Mouse (Mus musculus): Measurements from ENCODE around the gene Zdhhc17.

Gene Zdhhc17

GRCm38 (mm10) chr10:110922612-110923011, 87.3 kb downstream of the Zdhhc17 start:
- DNase-seq (ENCODE audit: extremely low read depth, low read depth), result no peak

- no peak for DNase-seq (ENCODE audit: extremely low read depth, low read depth)
Measured at GRCm38 (mm10) chr10:110921890-110922289, 88.0 kb downstream of the Zdhhc17 start.

GRCm38 (mm10) chr10:110920368-110920950, 89.5 kb downstream of the Zdhhc17 start:
- DNase-seq (ENCODE audit: extremely low read depth, low read depth), result no peak

- DNase-seq (ENCODE audit: extremely low read depth, low read depth), result peak; percentile 59
Measured at GRCm38 (mm10) chr10:110919531-110920343, 90.2 kb downstream of the Zdhhc17 start, which contains the start of gene Csrp2. Gene Csrp2 (plus strand): TSS chr10:110919789.

- peak; percentile 70 for DNase-seq (ENCODE audit: extremely low read depth, low read depth)
Measured at GRCm38 (mm10) chr10:110918414-110919391, 91.2 kb downstream of the Zdhhc17 start.

GRCm38 (mm10) chr10:110917521-110917920, 92.4 kb downstream of the Zdhhc17 start:
- DNase-seq (ENCODE audit: extremely low read depth, low read depth), result no peak

GRCm38 (mm10) chr10:110916666-110917344, 93.1 kb downstream of the Zdhhc17 start:
- no peak for DNase-seq (ENCODE audit: extremely low read depth, low read depth)

GRCm38 (mm10) chr10:110903862-110904261, 106.1 kb downstream of the Zdhhc17 start:
- DNase-seq (ENCODE audit: extremely low read depth, low read depth), result no peak

GRCm38 (mm10) chr10:110899744-110900501, 110.0 kb downstream of the Zdhhc17 start:
- DNase-seq (ENCODE audit: extremely low read depth, low read depth), result no peak

Data from MEL-GATA-1-ER (cell line).